Mouse (Mus musculus) G1E (cell line): Measurements from ENCODE around the gene Gm44502.

Experiments
- CTCF ChIP-seq: IDR thresholded peaks from 2 replicates; pipeline ENCODE4 v1.5.1; 2012; ENCODE audit warnings: low read depth, low read length, inconsistent platforms, mixed read lengths
- GATA1 ChIP-seq: IDR thresholded peaks from 2 replicates; pipeline ENCODE4 v1.6.1; 2012; ENCODE audit warnings: borderline replicate concordance, low read length, inconsistent platforms, mixed read lengths
- GATA2 ChIP-seq: IDR thresholded peaks from 2 replicates; pipeline ENCODE4 v1.6.1; 2012; ENCODE audit warnings: low read depth, low read length, inconsistent platforms, borderline replicate concordance
- TAL1 ChIP-seq: conservative IDR thresholded peaks from 2 replicates; pipeline ENCODE4 v1.6.1; 2012; ENCODE audit warnings: low read depth, low read length, inconsistent platforms, mixed read lengths

DNA sequence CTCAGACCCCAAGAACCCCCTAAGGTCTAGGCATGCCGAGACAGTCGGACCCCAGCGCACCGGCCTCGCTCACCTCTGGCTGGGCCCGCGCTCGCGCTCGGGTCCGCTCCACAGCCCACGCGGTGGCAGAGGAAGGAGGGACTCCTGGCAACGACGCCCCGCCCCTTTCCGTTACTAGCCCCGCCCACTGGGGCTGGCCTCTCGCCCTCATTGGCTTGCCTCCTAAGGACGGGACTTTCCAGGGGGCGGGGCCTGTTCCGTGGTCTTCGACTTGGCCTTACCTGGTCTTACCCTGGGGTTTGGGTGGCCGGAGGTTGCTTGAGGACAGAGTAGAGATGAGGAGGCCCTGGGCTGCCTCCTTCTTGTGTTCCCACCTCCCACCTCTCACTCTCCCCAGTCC is 19.4 kb downstream of the Gm44502 start, which contains the start of gene Syce3:
- TF ChIP-seq CTCF: no peak
- TF ChIP-seq GATA2: no peak
- no peak for TF ChIP-seq TAL1
- no peak for TF ChIP-seq GATA1
